Mouse (Mus musculus) lung, adult 2 months (tissue): Measurements from ENCODE around the gene Pkd1l2. TPM values are rescaled to one million over a fixed set of nuclear protein-coding genes. Genes with fewer than 3 reads are reported as not detected.

Experiments used
- DNase-seq: peaks from one replicate; pipeline ENCODE4 v3.0.0; 2022
- H3K4me1 ChIP-seq: fragments of 200-500 bp; 2 replicates; pipeline ENCODE4 v1.6.1; 2011; ENCODE audit warnings: low read length; ENCODE audit not compliant: control insufficient read depth, insufficient read depth
- H3K4me3 ChIP-seq: fragments of 200-500 bp; replicated peaks from 2 replicates; pipeline ENCODE3; 2011; ENCODE audit warnings: low read depth, mild to moderate bottlenecking, control low read depth, low read length; ENCODE audit errors: extremely low read depth
- CTCF ChIP-seq: fragments of 200-500 bp; IDR thresholded peaks from 2 replicates; pipeline ENCODE4 v1.5.1; 2011; ENCODE audit warnings: mild to moderate bottlenecking, low read length, control low read depth; ENCODE audit not compliant: insufficient read depth
- POLR2A ChIP-seq: fragments of 200-500 bp; IDR thresholded peaks from 2 replicates; pipeline ENCODE4 v1.6.1; 2011; ENCODE audit warnings: low read depth, mild to moderate bottlenecking, control low read depth, low read length, borderline replicate concordance; ENCODE audit errors: extremely low read depth
- WGBS: fragments of 180-500 bp; shearing (Covaris S2); methylation state at CpG from one replicate; pipeline ENCODE4 v1.1.7; 2018; 5-methylcytosine and 5-hydroxymethylcytosine counted together
- polyA plus RNA-seq: library from polyadenylated mRNA; depleted of rRNA; stranded (reverse); fragments of >200 nt; gene quantifications from 2 replicates; pipeline ENCODE4 v1.2.3, GENCODE M21; 2012; rRNA removed

Pkd1l2 gene
- 0.06 and 0.12 TPM in 2 replicates for polyA plus RNA-seq

- Histone ChIP-seq H3K4me3 (no peak within 1 kb of the TSS), H3K4me1 (no peaks in the 10 kb centered on the region)
- 66% methylated on average over 8 of the region's 8 CpGs for WGBS
- DNase-seq = no peak
- TF ChIP-seq CTCF (no peak), POLR2A (no peak)
Measured at GRCm38 (mm10) chr8:117082399-117082872, at the start of gene Pkd1l2. Gene Pkd1l2 (minus strand): TSS chr8:117082449.

DNA sequence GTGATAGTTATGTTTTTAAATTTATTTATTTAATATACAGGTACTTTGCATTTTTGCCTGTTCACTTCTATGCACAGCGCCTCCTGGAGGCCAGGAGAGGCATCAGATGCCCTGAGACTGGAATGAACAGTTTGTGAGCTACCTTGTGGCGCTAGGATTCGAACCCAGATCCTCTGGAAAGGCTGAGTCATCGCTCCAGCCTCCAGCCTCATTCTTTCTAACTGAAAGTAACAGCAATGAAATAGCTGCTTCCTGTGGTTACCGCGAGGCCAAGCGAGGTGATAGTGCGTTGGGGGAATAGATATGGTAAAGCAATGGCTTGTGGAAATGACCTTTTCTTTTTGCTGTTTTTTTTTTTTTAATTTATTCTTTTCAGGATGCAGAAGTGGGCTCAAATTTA lies 44.8 kb upstream of the Pkd1l2 start:
- WGBS = 80% methylated on average over 8 of the region's 8 CpGs
- TF ChIP-seq CTCF (peak; percentile 35; the same call in 1 of the 2 replicates), POLR2A (no peak)
- DNase-seq = no peak
- 0 out of 2 replicates have a peak, but pooled peaks cover 3% of the 10 kb centered on the region for H3K4me1 ChIP-seq
- no peak overlapping the region for H3K4me3 ChIP-seq

- Histone ChIP-seq H3K4me3 (no peak overlapping the region), H3K4me1 (0 out of 2 replicates have a peak, but pooled peaks cover 3% of the 10 kb centered on the region)
- TF ChIP-seq CTCF (no peak), POLR2A (no peak)
- DNase-seq = no peak
- 88% methylated on average over 3 of the region's 3 CpGs for WGBS
Measured at GRCm38 (mm10) chr8:117126411-117126810, 44.2 kb upstream of the Pkd1l2 start.

GRCm38 (mm10) chr8:117125854-117126253 lies 43.6 kb upstream of the Pkd1l2 start:
- H3K4me1 ChIP-seq = 0 out of 2 replicates have a peak, but pooled peaks cover 3% of the 10 kb centered on the region
- no peak for DNase-seq
- 87% methylated on average over 3 of the region's 3 CpGs for WGBS
- no peak for TF ChIP-seq CTCF
- TF ChIP-seq POLR2A = no peak
- H3K4me3 ChIP-seq = no peak overlapping the region

GRCm38 (mm10) chr8:117123850-117124633 lies 41.8 kb upstream of the Pkd1l2 start:
- no peak for TF ChIP-seq CTCF
- TF ChIP-seq POLR2A = no peak
- Histone ChIP-seq H3K4me3 (no peak overlapping the region), H3K4me1 (0 out of 2 replicates have a peak, but pooled peaks cover 3% of the 10 kb centered on the region)
- no peak for DNase-seq
- 53% methylated on average over 13 of the region's 13 CpGs for WGBS

GRCm38 (mm10) chr8:117121277-117121676 lies 39.0 kb upstream of the Pkd1l2 start:
- 61% methylated on average over 8 of the region's 8 CpGs for WGBS
- Histone ChIP-seq H3K4me3 (no peak overlapping the region), H3K4me1 (0 out of 2 replicates have a peak, but pooled peaks cover 3% of the 10 kb centered on the region)
- no peak for DNase-seq
- TF ChIP-seq POLR2A (no peak), CTCF (no peak)

- DNase-seq = no peak
- H3K4me3 ChIP-seq = no peak overlapping the region
- WGBS = 88% methylated on average over 9 of the region's 9 CpGs
- no peaks in the 10 kb centered on the region for H3K4me1 ChIP-seq
- no peak for TF ChIP-seq POLR2A
- no peak for TF ChIP-seq CTCF
Measured at GRCm38 (mm10) chr8:117118409-117118808, 36.2 kb upstream of the Pkd1l2 start.

DNA sequence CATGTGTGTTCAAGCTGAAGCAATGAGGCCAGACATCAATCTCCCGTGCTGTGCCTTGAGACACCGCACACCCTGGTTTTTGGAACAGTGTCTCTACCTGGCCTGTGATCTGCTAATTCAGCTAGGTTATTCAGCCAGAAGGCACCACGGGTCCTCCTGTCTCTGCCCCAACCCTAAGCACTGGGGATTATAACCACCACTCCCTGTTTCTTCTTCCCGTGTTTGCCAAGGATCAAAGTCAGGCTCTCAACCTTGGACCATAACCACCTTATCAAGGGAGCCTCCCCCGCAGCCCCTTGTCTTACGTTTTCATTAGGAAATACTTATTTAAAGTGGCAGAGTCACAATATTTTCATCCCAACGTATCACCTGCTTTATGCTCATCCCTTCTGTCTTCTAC lies 34.3 kb upstream of the Pkd1l2 start:
- Histone ChIP-seq H3K4me3 (no peak overlapping the region), H3K4me1 (no peaks in the 10 kb centered on the region)
- WGBS = 64% methylated on average over 7 of the region's 7 CpGs
- DNase-seq = no peak
- TF ChIP-seq CTCF = no peak
- no peak for TF ChIP-seq POLR2A

DNA sequence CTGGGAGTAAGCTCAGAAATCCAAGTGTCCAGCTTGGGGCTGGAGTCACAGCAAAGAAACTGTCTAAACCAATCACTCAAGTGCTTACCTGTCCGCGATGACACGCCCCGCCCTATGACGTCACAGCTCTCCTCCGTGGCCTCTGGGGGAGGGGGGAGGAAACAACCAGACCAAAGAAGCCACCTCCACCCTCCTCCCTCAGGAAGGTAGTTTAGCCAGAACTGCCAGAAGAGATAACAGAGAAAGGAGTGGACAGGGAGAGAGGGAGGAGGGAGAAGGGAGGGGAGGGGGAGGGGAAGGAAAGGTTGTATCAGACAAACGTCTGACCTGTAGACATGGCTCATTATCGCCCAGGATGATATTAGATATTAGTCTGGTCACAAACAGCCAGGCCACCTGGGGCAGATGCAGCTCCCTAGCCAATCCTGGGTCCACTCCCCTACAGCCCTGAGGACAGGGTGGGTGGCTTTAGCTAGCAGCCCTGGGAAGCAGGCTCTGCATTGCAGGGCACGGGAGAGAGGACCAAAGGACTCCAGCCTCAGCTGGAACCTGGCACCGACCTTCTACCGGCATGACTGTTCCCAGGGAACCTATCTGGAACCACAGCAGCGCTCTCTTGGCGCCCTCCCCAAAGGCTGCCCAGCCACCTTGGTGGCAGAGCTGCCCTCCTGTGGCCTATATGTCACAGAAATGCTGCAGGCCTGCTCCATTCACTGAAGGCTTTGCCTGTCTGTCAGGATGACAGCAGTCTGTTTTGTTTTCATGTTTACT lies 33.6 kb upstream of the Pkd1l2 start:
- no peak overlapping the region for H3K4me3 ChIP-seq
- DNase-seq = peak; percentile 64
- no peaks in the 10 kb centered on the region for H3K4me1 ChIP-seq
- WGBS = 15% methylated on average over 13 of the region's 13 CpGs
- TF ChIP-seq CTCF (no peak), POLR2A (no peak)

DNA sequence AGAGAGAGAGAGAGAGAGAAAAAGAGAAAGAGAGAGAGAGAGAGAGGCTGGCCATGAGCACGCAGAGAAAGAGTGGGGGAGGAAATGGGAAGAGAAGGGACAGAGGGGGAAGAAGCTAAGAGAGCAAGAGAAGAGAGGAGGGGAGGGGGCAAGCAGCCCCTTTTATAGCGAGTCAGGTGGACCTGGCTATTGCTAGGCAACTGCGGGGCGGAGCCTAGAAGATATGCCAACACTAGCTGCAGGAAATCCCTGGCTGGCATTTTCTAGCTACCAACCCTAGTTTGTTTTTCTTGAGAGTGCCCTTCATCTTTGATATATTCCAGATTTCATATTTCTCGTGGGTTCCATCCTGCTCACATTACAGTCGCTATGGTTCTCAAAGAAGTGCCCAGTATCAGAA lies 32.8 kb upstream of the Pkd1l2 start:
- DNase-seq = no peak
- no peak overlapping the region for H3K4me3 ChIP-seq
- H3K4me1 ChIP-seq = no peaks in the 10 kb centered on the region
- WGBS = 42% methylated on average over 6 of the region's 6 CpGs
- no peak for TF ChIP-seq CTCF
- no peak for TF ChIP-seq POLR2A

DNA sequence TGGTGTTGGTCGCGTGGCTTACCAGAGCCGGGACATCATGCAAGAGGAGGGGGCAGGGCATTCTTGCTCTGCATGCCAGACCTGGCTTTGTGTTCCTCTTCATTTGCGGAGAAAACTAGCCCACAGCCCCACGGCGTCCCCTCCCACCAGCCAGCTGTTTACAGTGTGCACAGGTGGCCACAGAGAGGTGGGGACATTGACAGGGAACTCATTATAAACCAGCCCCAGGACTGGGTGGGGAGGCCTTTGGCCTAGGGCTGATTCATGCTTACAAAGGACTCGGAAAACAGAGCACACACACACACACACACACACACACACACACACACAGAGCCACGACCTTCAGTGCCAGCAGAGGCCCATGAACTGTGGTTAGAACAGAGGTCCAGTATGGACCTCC lies 30.0 kb upstream of the Pkd1l2 start:
- WGBS = 57% methylated on average over 8 of the region's 8 CpGs

More for the DNA sequence above, 30.0 kb upstream of the Pkd1l2 start:
- Histone ChIP-seq H3K4me1 (no peaks in the 10 kb centered on the region), H3K4me3 (no peak overlapping the region)
- no peak for TF ChIP-seq POLR2A
- no peak for TF ChIP-seq CTCF
- DNase-seq = no peak
